Mouse (Mus musculus) CD4-positive, CD25-positive, alpha-beta regulatory T cell, adult 2 months (primary cell): Measurements from ENCODE around the gene Fam155a.
"Not testable (repeated sequence)": the region's sequence is repeated elsewhere in the genome, so short reads cannot be mapped to it uniquely, and the experiment has no call there.

Experiments used
- DNase-seq: peaks from one replicate; pipeline ENCODE4 v3.0.0-alpha.2; 2012; ENCODE audit warnings: low read depth, low spot score

The Fam155a gene

DNA sequence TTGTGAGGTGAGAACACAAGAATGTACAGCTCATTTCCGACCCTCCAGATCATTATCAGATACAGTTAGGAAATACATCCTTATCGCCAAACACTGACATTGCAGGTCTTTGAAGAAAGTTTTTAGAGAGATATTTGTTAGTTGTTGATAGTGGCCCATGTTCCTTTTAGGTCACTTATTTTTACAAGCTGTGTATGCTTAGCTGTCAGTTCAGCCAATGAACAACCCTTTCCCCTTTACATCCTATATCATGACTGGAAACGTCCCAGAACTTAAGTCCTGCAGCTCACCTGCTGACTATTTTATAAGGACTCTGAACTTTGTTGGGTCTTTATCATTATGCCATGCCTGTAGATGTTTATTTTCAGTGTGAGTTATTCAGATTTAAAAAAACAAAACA lies 366.3 kb downstream of the Fam155a start:
- DNase-seq, result no peak

GRCm38 (mm10) chr8:9402393-9402792 lies 368.6 kb downstream of the Fam155a start:
- no peak for DNase-seq

GRCm38 (mm10) chr8:9398606-9399263 lies 372.2 kb downstream of the Fam155a start:
- no peak for DNase-seq

- no peak for DNase-seq
These were observed 372.9 kb downstream of the Fam155a start for GRCm38 (mm10) chr8:9398040-9398439.

- no peak for DNase-seq
These were observed 376.3 kb downstream of the Fam155a start for GRCm38 (mm10) chr8:9394670-9395069.

DNA sequence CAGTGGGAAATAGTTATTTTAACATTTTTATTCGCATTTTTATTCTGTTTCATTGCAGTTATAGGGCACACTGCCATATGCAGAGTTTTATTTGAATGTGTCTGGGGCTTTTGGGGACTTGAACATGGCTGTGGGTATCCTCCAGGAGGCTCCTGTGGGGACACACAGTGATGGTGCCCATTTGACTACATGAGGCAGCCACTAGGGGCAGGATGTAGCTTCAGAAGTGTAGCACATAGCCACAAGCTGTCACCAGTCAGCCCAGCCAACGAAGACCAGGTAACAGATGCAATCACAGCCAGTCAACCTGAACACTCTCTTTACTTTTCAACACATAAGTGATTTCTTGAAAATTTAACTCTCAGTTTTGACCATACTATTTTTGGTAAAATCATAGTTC lies 377.7 kb downstream of the Fam155a start:
- no peak for DNase-seq

DNA sequence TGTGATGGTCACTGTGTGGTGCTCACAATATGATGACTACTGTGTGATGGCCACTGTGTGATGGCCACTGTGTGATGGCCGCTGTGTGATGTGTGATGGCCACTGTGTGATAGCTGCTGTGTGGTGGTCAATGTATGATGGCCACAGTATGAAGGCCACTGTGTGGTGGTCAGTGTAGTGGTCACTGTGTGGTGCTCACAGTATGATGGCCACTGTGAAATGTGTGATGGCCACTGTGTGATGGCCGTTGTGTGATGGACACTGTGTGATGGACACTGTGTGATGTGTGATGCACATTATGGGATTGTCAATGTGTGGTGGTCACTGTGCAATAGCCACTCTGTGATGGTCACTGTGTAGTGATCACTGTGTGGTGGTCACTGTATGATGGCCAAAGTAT lies 380.7 kb downstream of the Fam155a start:
- not testable (repeated sequence) for DNase-seq

DNA sequence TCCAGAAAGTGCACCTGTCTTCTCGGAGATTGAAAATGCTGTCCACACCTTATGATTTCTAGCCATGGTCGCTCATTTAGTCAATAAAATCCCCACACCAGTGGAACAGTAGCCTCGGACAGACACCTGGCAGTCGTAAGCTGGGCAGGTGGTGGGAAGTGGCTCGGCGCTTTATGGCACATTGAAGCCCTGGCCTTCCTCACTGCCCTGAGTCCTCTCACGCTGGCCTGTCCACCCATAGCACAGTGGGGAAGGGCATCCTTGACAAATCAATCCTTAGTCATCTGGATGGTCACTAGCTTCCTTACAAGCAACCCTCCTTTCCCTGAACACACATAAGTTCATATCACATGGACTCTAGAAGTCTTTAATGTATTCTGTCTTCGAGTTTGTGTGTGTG lies 401.8 kb downstream of the Fam155a start:
- no peak for DNase-seq

DNA sequence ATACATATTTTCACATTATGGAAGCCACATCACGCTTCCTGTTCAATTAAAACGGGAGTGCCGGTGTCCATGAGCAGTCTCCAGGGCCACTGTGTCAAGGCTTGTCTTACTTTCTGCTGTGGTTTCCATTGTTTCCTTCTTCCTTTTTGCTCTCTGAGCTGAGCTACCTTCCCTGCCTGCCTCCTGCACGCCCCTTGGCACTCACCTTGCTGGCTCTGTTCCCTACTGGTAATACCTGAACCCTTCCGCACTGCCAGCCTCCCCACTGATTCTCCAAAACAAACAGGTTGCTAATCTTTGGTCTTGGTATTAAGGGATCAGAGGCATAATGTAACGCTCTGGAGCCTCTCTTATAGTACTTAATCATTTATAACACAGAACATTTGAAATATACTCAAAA lies 403.2 kb downstream of the Fam155a start:
- DNase-seq, result no peak

- DNase-seq, result no peak
These were observed 405.6 kb downstream of the Fam155a start for GRCm38 (mm10) chr8:9365381-9365780.

DNA sequence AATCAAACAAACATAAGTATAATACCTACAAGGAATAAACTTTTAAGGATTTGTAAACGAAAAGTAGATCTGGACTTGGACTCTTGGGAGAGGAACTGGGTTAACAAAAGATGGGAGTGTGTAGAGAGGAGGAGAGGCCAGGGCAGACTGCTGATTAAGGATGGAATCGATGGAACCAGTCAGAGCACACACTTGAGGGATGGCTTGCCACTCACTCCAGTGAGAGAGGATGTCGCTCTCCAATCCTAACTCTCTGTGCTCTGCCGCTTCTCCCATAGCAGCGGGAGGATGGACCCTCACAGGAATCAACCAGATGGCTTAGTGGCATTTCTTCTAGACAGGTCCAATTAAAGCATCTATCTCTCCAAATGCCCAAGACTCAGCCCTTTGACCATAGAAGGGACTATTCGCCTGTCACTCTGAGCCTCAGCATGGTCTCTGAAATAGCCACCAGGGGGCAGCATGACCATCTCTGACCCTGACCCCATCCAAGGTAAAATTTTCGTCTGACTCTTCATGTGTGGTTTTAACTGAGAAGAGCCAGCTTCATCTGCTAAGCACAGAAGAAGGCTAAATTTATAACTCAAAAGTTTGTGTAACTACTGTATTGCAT lies 422.3 kb downstream of the Fam155a start:
- DNase-seq, result peak; percentile 23

GRCm38 (mm10) chr8:9347163-9347562 lies 423.8 kb downstream of the Fam155a start:
- no peak for DNase-seq

- no peak for DNase-seq
These were observed 426.8 kb downstream of the Fam155a start for GRCm38 (mm10) chr8:9344136-9344535.

DNA sequence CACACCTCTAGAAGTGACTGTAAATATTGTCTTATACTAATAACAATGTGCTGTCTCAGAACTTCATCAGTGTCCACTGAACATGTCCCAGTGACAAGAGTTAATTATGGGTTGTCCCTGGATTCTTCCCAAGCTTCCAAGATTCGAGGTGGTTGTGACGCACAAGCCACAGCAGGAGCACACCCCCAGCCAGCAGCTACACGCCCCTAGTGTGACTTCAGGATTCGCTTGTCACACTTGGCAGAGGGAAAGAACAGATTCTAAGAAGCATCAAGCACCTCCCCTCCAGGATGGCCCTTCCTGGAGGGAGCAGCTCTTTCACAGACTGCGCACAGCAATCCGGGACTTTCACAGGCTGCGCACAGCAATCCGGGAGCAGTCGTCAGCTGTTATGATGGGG lies 428.0 kb downstream of the Fam155a start:
- DNase-seq, result no peak

- no peak for DNase-seq
These were observed 428.4 kb downstream of the Fam155a start for GRCm38 (mm10) chr8:9342593-9342992.

DNA sequence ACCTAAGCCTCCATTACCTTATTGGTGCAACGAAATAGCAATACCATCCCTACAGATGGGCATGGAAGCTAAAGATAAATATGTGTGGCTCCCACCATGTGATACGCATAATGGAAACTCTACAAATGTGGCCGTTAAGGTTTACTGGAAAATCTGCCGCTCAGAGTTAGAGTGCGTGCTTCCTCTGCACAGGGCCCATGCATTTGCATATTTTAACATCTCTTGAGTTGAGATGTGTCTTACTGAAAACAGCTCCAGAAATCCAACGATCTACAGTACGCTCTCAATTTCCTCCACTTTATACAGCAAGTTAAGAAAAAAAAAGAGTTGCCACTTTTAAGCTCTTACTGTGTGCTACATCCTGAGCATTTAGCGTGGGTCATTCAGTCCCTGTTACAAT lies 433.1 kb downstream of the Fam155a start:
- no peak for DNase-seq

- no peak for DNase-seq
These were observed 435.0 kb downstream of the Fam155a start for GRCm38 (mm10) chr8:9335933-9336303.

- no peak for DNase-seq
These were observed 435.6 kb downstream of the Fam155a start for GRCm38 (mm10) chr8:9335285-9335932.

DNA sequence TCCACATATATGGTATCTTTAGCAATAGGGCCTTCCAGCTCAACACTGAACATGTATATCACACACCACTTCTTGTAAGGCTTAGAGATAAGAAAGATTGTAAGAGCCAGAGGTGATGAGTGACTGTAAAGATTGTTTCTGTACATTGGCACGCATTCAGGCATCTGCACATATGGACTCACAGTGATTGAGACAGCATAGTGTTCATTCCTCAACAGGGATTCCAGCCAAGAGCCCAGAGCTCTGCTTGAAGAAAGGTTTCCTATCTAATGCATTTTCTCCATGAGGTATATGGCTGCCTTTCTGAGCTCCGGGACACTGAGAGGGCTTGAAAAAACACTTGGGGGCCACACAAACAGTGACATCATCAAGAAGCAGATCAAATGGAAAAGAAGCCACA lies 438.2 kb downstream of the Fam155a start:
- DNase-seq, result no peak

DNA sequence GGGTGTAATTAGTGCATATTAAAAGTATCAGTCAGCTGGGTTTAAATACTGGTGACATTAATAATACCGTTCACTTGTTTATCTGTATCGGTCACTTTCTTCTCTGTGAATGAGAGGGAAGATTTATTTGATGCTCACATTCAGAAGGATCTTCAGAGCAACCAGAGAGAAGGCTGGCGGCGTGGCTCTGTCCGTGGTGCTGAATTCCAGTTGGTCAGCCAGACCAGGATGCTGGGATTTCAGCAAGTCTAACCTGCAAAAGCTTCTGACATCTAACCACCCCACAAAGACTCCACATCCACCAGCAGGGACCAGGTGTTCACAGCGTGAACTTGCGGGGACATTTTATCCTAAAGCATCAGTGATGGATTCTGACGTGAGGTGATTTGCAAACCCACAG lies 461.5 kb downstream of the Fam155a start:
- no peak for DNase-seq

- DNase-seq, result no peak
These were observed 467.3 kb downstream of the Fam155a start for GRCm38 (mm10) chr8:9303526-9304135.

DNA sequence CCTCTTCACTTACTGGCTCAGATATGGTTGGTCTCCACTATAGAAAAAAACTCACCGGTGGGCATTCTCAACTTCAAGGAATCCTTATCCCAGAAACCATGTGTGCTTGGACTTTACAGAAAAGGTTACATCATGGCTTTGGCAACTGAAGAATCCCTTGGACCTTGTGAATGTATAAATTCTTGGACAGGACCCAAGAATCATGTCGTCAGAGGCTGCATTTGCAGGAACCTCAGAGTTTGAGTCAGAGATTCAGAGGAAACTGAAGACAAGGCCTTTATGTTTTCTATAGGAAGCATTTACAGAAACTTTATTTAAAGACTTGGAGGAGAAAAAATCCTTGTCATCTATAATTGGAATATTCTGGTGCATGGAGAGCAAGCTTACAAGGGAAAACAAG lies 475.9 kb downstream of the Fam155a start:
- DNase-seq, result no peak

- DNase-seq, result no peak
These were observed 478.4 kb downstream of the Fam155a start for GRCm38 (mm10) chr8:9292532-9292931.
